Comparison of ENCODE assay signal across 8 mouse cellular contexts in the genomic region with DNA sequence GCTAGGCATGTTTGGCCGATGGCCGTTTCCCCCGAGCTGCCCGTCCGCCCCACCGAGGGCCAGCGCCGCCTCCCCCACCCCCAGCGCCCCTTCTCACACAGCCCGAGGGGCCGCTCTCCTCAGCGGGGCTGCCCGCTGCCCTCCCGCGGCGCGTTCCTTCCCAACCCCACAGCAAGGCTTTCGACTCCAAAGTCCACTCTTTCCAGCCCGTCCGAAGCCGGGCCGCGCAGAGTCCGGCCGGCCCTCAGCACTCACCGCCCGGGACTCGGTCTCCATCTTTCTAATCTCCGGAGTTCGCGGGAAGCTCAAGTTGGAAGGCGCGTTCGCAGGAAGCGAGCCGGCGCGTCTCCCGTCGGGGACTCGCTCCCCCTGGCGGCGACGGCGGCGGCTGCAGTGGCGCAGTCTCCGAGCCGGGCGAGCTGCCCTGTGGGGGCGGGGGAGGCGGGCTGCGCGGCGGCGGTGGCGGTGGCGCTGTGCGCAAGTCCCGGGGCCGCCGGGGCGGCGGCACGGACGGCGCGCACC. TPM values are rescaled to one million over a fixed set of nuclear protein-coding genes. Genes with fewer than 3 reads are reported as not detected.
DNase-seq lines count a peak whose midpoint lies in the region; ATAC-seq and TF ChIP-seq lines count a peak whose summit lies in the region.

A gene (minus strand): TSS at position 426 of the 522 bp plus-strand sequence.

- WGBS in heart, embryonic 13.5 days: 11% methylated on average over 52 of the region's 68 CpGs
- WGBS in kidney, embryonic 15.5 days: 8% methylated on average over 55 of the region's 68 CpGs
- 12% methylated on average over 67 of the region's 68 CpGs for WGBS in limb, embryonic 15.5 days
- WGBS in midbrain, embryonic 15.5 days: 14% methylated on average over 61 of the region's 68 CpGs
- WGBS in spleen, adult 2 months: 20% methylated on average over 67 of the region's 68 CpGs

- H3K9me3 ChIP-seq in heart, embryonic 13.5 days: peaks cover 9% of the 10 kb centered on the region; the same call in 1 of the 2 replicates
- peaks cover 5% of the 10 kb centered on the region; the same call in 1 of the 2 replicates for H3K9me3 ChIP-seq in kidney, embryonic 15.5 days (replicated peaks)
- H3K9me3 ChIP-seq in limb, embryonic 15.5 days: peaks cover 4% of the 10 kb centered on the region; the same call in 1 of the 2 replicates
- H3K9me3 ChIP-seq in midbrain, embryonic 15.5 days: no peaks in the 10 kb centered on the region

- H3K4me1 ChIP-seq in heart, embryonic 13.5 days: peaks cover 10% of the 10 kb centered on the region; the same call in 1 of the 2 replicates
- H3K4me1 ChIP-seq in kidney, embryonic 15.5 days: peaks cover 9% of the 10 kb centered on the region; the same call in 1 of the 2 replicates
- peaks cover 12% of the 10 kb centered on the region for H3K4me1 ChIP-seq in limb, embryonic 15.5 days
- peaks cover 8% of the 10 kb centered on the region; the same call in 1 of the 2 replicates for H3K4me1 ChIP-seq in midbrain, embryonic 15.5 days
- H3K4me1 ChIP-seq in spleen, adult 2 months (ENCODE audit: control insufficient read depth, insufficient read depth, insufficient read length): peaks cover 2% of the 10 kb centered on the region; the same call in 1 of the 2 replicates

- no peak for TF ChIP-seq POLR2A in spleen, adult 2 months (IDR thresholded peaks at IDR 0.05; ENCODE audit: low read depth, low read length)

- no peaks in the 10 kb centered on the region for H3K36me3 ChIP-seq in heart, embryonic 13.5 days
- H3K36me3 ChIP-seq in kidney, embryonic 15.5 days: no peaks in the 10 kb centered on the region
- H3K36me3 ChIP-seq in limb, embryonic 15.5 days: no peaks in the 10 kb centered on the region
- H3K36me3 ChIP-seq in midbrain, embryonic 15.5 days (replicated peaks): no peaks in the 10 kb centered on the region
- no peaks in the 10 kb centered on the region for H3K36me3 ChIP-seq in spleen, adult 2 months (ENCODE audit: control insufficient read depth, insufficient read depth, low read length)

- peak; percentile 12 to 46 for DNase-seq in cerebellum, adult 18-20 months
- no peak for DNase-seq in cerebellum, adult 9-10 months
- peak; percentile 50 to 70 for DNase-seq in spleen, adult 2 months (ENCODE audit: low read depth in 1 of 2, low spot score in 2 of 2)

- no peak within 1 kb of the TSS for H3K27ac ChIP-seq in heart, embryonic 13.5 days (replicated peaks)
- no peak within 1 kb of the TSS for H3K27ac ChIP-seq in kidney, embryonic 15.5 days
- no peak within 1 kb of the TSS for H3K27ac ChIP-seq in limb, embryonic 15.5 days
- H3K27ac ChIP-seq in midbrain, embryonic 15.5 days: no peak within 1 kb of the TSS
- H3K27ac ChIP-seq in spleen, adult 2 months (ENCODE audit: insufficient read depth, low read length): peak within 1 kb of the TSS; percentile 37; the same call in 1 of the 2 replicates

- peak; percentile 57; the same call in 1 of the 2 replicates for ATAC-seq in erythroblast, adult 5-6 weeks (replicated peaks; ENCODE audit: low FRiP score, poor library complexity, severe bottlenecking)
- peak; percentile 31; the same call in 1 of the 2 replicates for ATAC-seq in heart, embryonic 13.5 days (ENCODE audit: extremely low read depth, insufficient number of reproducible peaks, low FRiP score, low TSS enrichment)
- peak; percentile 89 for ATAC-seq in kidney, embryonic 15.5 days (replicated peaks; ENCODE audit: low FRiP score)
- ATAC-seq in limb, embryonic 15.5 days (ENCODE audit: insufficient number of reproducible peaks, low FRiP score, low TSS enrichment, low read depth): no peak
- ATAC-seq in midbrain, embryonic 15.5 days (replicated peaks): peak; percentile 93

- H3K27me3 ChIP-seq in heart, embryonic 13.5 days (replicated peaks): peaks cover 41% of the 10 kb centered on the region
- peaks cover 33% of the 10 kb centered on the region for H3K27me3 ChIP-seq in kidney, embryonic 15.5 days
- H3K27me3 ChIP-seq in limb, embryonic 15.5 days: peaks cover 27% of the 10 kb centered on the region
- peaks cover 19% of the 10 kb centered on the region for H3K27me3 ChIP-seq in midbrain, embryonic 15.5 days (replicated peaks)
- no peaks in the 10 kb centered on the region for H3K27me3 ChIP-seq in spleen, adult 2 months (ENCODE audit: control insufficient read depth, insufficient read depth, low read length)

- peak within 1 kb of the TSS; percentile 64 for H3K9ac ChIP-seq in heart, embryonic 13.5 days
- H3K9ac ChIP-seq in kidney, embryonic 15.5 days: no peak within 1 kb of the TSS
- no peak within 1 kb of the TSS for H3K9ac ChIP-seq in limb, embryonic 15.5 days
- H3K9ac ChIP-seq in midbrain, embryonic 15.5 days: no peak within 1 kb of the TSS

- TF ChIP-seq CTCF in spleen, adult 2 months (IDR thresholded peaks at IDR 0.05; ENCODE audit: extremely low read depth, insufficient read depth, insufficient read length, insufficient replicate concordance): peak; percentile 67; the same call in 1 of the 2 replicates

- peak within 1 kb of the TSS; percentile 76 for H3K4me2 ChIP-seq in heart, embryonic 13.5 days
- peak within 1 kb of the TSS; percentile 73 for H3K4me2 ChIP-seq in kidney, embryonic 15.5 days
- peak within 1 kb of the TSS; percentile 70 for H3K4me2 ChIP-seq in limb, embryonic 15.5 days
- peak within 1 kb of the TSS; percentile 61 for H3K4me2 ChIP-seq in midbrain, embryonic 15.5 days

- H3K4me3 ChIP-seq in heart, embryonic 13.5 days: peak within 1 kb of the TSS; percentile 61
- peak within 1 kb of the TSS; percentile 52 for H3K4me3 ChIP-seq in kidney, embryonic 15.5 days (replicated peaks)
- peak within 1 kb of the TSS; percentile 50 for H3K4me3 ChIP-seq in limb, embryonic 15.5 days
- H3K4me3 ChIP-seq in midbrain, embryonic 15.5 days: peak within 1 kb of the TSS; percentile 48
- peak within 1 kb of the TSS; percentile 72 for H3K4me3 ChIP-seq in spleen, adult 2 months (ENCODE audit: extremely low read depth, insufficient read depth, insufficient read length)

RNA-seq across cellular contexts. Expression of the gene that starts here (rescaled TPM):
- not detected in 2 replicates for total RNA-seq in erythroblast, adult 5-6 weeks (2015; ENCODE audit: low replicate concordance)
- total RNA-seq in erythroblast, adult 5-6 weeks (2017; ENCODE audit: low replicate concordance): not detected in 2 replicates
- 0.11 and 0.27 TPM in 2 replicates for polyA plus RNA-seq in heart, embryonic 13.5 days (2015; fragmentation: Nextera tagmentation; extraction: Ambion mirVana)
- 0.30 TPM in 1 of 2 replicates, not detected in the other for polyA plus RNA-seq in kidney, embryonic 15.5 days (2015; fragmentation: Nextera tagmentation; extraction: Ambion mirVana)
- polyA plus RNA-seq in limb, embryonic 15.5 days (2015; fragmentation: Nextera tagmentation; extraction: Ambion mirVana): 0.15 and 2.0 TPM in 2 replicates
- not detected in 2 replicates for polyA plus RNA-seq in midbrain, embryonic 15.5 days (2015; fragmentation: Nextera tagmentation; extraction: Ambion mirVana)
- 0.30 and 0.40 TPM in 2 replicates for polyA plus RNA-seq in spleen, adult 2 months (2012; rRNA removed)

Comparison
In these comparisons a context has a peak if more than half of its experiments do, and no peak if none do; other contexts are left out.
1. Peak in ATAC-seq in erythroblast, adult 5-6 weeks; RNA of the gene not detected or under 1 TPM.
2. Peak in ATAC-seq, H3K4me3 ChIP-seq, H3K9ac ChIP-seq and H3K4me2 ChIP-seq in heart, embryonic 13.5 days; RNA of the gene not detected or under 1 TPM.
3. Peak in ATAC-seq, H3K4me3 ChIP-seq and H3K4me2 ChIP-seq in kidney, embryonic 15.5 days; RNA of the gene not detected or under 1 TPM.
4. Peak in ATAC-seq, H3K4me3 ChIP-seq and H3K4me2 ChIP-seq in midbrain, embryonic 15.5 days; RNA of the gene not detected or under 1 TPM.
5. Peak in DNase-seq, H3K4me3 ChIP-seq and H3K27ac ChIP-seq in spleen, adult 2 months; RNA of the gene not detected or under 1 TPM.